15 mouse cellular contexts compared by ENCODE assay signal in the genomic region with DNA sequence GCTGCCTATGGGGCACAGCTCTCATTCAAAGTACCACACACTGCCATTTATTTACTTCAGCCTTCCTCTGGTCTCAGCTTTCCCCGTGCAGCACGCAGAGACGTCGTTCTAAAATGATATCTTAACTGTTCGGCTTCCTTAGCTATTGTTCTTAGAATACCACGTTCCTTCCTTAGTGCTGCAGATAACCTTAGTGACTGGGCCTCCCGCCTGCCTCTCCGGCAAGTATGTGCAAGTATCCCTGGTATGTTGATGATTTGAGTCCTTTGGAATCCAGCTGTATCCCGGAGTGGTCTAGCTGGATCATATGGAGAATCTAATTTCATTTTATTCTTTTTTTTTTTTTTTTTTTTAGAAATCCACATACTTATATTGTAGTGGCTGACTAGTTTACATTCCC. TPM values are rescaled to one million over a fixed set of nuclear protein-coding genes. Genes with fewer than 3 reads are reported as not detected.
DNase-seq lines count a peak whose midpoint lies in the region; ATAC-seq and TF ChIP-seq lines count a peak whose summit lies in the region.
"Had no signal": no experiment of that assay in that cellular context is flagged by ENCODE, and none has a peak within 500 bp of the region (broad histone marks: within the 10 kb centered on the region; RNA-seq: fewer than 3 reads in every experiment).

No protein-coding gene starts in this region.

- no peak overlapping the region for H3K4me3 ChIP-seq in heart, embryonic 11.5 days (ENCODE audit: low read depth, low read length)
- no peak overlapping the region for H3K4me3 ChIP-seq in liver, postnatal 0 days (ENCODE audit: low read depth, low read length)
- H3K4me3 ChIP-seq in lung, adult 2 months (replicated peaks; ENCODE audit: extremely low read depth, low read depth, low read length) = no peak overlapping the region
- H3K4me3 ChIP-seq in stomach, postnatal 0 days (ENCODE audit: low read depth, low read length) = no peak overlapping the region
- no peak overlapping the region for H3K4me3 ChIP-seq in hindbrain, postnatal 0 days (ENCODE audit: low read length)
- H3K4me3 ChIP-seq: forebrain, embryonic 15.5 days; left cerebral cortex, adult 2 months; liver, embryonic 15.5 days had no signal

- no peaks in the 10 kb centered on the region for H3K27me3 ChIP-seq in heart, embryonic 11.5 days (ENCODE audit: control insufficient read depth, insufficient read depth, low read length)
- H3K27me3 ChIP-seq in liver, postnatal 0 days (ENCODE audit: insufficient read depth, low read length) = no peaks in the 10 kb centered on the region
- H3K27me3 ChIP-seq in stomach, postnatal 0 days (ENCODE audit: control insufficient read depth, insufficient read depth, low read length) = no peaks in the 10 kb centered on the region
- H3K27me3 ChIP-seq in hindbrain, postnatal 0 days (ENCODE audit: insufficient read depth, low read length) = no peaks in the 10 kb centered on the region
- H3K27me3 ChIP-seq: forebrain, embryonic 15.5 days; liver, embryonic 15.5 days had no signal

- no peak for DNase-seq in heart, adult 9 months (ENCODE audit: low spot score in 2 of 2)
- peak; percentile 10 for DNase-seq in liver
- no peak for DNase-seq in liver, postnatal 0 days
- peak; percentile 13 for DNase-seq in lung, adult 2 months
- DNase-seq in stomach, postnatal 0 days (ENCODE audit: low spot score) = no peak
- DNase-seq in hindbrain, postnatal 0 days (ENCODE audit: low spot score) = no peak
- no peak for DNase-seq in layer of hippocampus, adult 18-20 months (ENCODE audit: low spot score in 2 of 2)
- DNase-seq: adrenal gland, postnatal 36 days; cerebellum, adult 11 months; kidney, adult 8-10 months; thymus, adult 18-20 months had no signal

- peak overlapping the region; percentile 74 for H3K27ac ChIP-seq in heart, embryonic 11.5 days (ENCODE audit: low read depth, low read length)
- no peak overlapping the region for H3K27ac ChIP-seq in liver, postnatal 0 days (ENCODE audit: low read depth)
- no peak overlapping the region for H3K27ac ChIP-seq in stomach, postnatal 0 days (replicated peaks)
- H3K27ac ChIP-seq in hindbrain, postnatal 0 days = no peak overlapping the region
- H3K27ac ChIP-seq: forebrain, embryonic 15.5 days; left cerebral cortex, adult 2 months; liver, embryonic 15.5 days had no signal

- no peak for TF ChIP-seq POLR2A in lung, adult 2 months (IDR thresholded peaks at IDR 0.05; ENCODE audit: borderline replicate concordance, extremely low read depth, low read depth, low read length)

- TF ChIP-seq EP300 in liver, postnatal 0 days (IDR thresholded peaks at IDR 0.05; ENCODE audit: low read depth) = no peak
- TF ChIP-seq EP300 in stomach, postnatal 0 days (optimal IDR thresholded peaks at IDR 0.05) = no peak

- H3K4me1 ChIP-seq in heart, embryonic 11.5 days (ENCODE audit: control insufficient read depth, insufficient read depth, low read length) = peaks cover 3% of the 10 kb centered on the region; the same call in 1 of the 2 replicates
- H3K4me1 ChIP-seq in liver, postnatal 0 days (ENCODE audit: insufficient read depth) = no peaks in the 10 kb centered on the region
- H3K4me1 ChIP-seq in lung, adult 2 months (ENCODE audit: control insufficient read depth, insufficient read depth, low read length) = no peaks in the 10 kb centered on the region
- H3K4me1 ChIP-seq in stomach, postnatal 0 days (replicated peaks; ENCODE audit: control insufficient read depth, insufficient read depth) = no peaks in the 10 kb centered on the region
- no peaks in the 10 kb centered on the region for H3K4me1 ChIP-seq in hindbrain, postnatal 0 days (ENCODE audit: insufficient read depth, low read length)
- H3K4me1 ChIP-seq: forebrain, embryonic 15.5 days had no signal

- TF ChIP-seq CTCF in liver, postnatal 0 days (IDR thresholded peaks at IDR 0.05; ENCODE audit: low read depth) = no peak
- no peak for TF ChIP-seq CTCF in lung, adult 2 months (IDR thresholded peaks at IDR 0.05; ENCODE audit: insufficient read depth, low read length)
- 0 out of 2 replicates have a peak, but pooled peaks have one; percentile 6 for TF ChIP-seq CTCF in stomach, postnatal 0 days (IDR thresholded peaks at IDR 0.05; ENCODE audit: low read depth)
- no peak for TF ChIP-seq CTCF in hindbrain, postnatal 0 days (IDR thresholded peaks at IDR 0.05; ENCODE audit: low read depth)

- no peaks in the 10 kb centered on the region for H3K9me3 ChIP-seq in heart, embryonic 11.5 days (replicated peaks; ENCODE audit: control insufficient read depth, low read length)
- H3K9me3 ChIP-seq in liver, postnatal 0 days (ENCODE audit: low read length) = no peaks in the 10 kb centered on the region
- H3K9me3 ChIP-seq in stomach, postnatal 0 days (ENCODE audit: control insufficient read depth, low read length) = no peaks in the 10 kb centered on the region
- no peaks in the 10 kb centered on the region for H3K9me3 ChIP-seq in hindbrain, postnatal 0 days (ENCODE audit: low read length)
- H3K9me3 ChIP-seq: forebrain, embryonic 15.5 days; liver, embryonic 15.5 days had no signal

- no peak overlapping the region for H3K9ac ChIP-seq in heart, embryonic 11.5 days (ENCODE audit: low read depth, low read length)
- H3K9ac ChIP-seq in liver, postnatal 0 days (replicated peaks) = no peak overlapping the region
- H3K9ac ChIP-seq in stomach, postnatal 0 days (ENCODE audit: low read length) = no peak overlapping the region
- no peak overlapping the region for H3K9ac ChIP-seq in hindbrain, postnatal 0 days (replicated peaks; ENCODE audit: low read length)
- H3K9ac ChIP-seq: forebrain, embryonic 15.5 days; liver, embryonic 15.5 days had no signal

- 22% methylated on average over 9 of the region's 9 CpGs for WGBS in heart, embryonic 11.5 days (ENCODE audit: insufficient replicate concordance)
- 53% methylated on average over 9 of the region's 9 CpGs for WGBS in liver, postnatal 0 days (ENCODE audit: insufficient replicate concordance)
- WGBS in lung, adult 2 months = 44% methylated on average over 9 of the region's 9 CpGs
- WGBS in stomach, postnatal 0 days = 26% methylated on average over 9 of the region's 9 CpGs
- 70% methylated on average over 9 of the region's 9 CpGs for WGBS in hindbrain, postnatal 0 days

- no peak for ATAC-seq in heart, embryonic 11.5 days (replicated peaks; ENCODE audit: insufficient number of reproducible peaks, low FRiP score, low TSS enrichment)
- ATAC-seq in liver, postnatal 0 days = no peak
- no peak; the same call in 1 of the 2 replicates for ATAC-seq in stomach, postnatal 0 days (ENCODE audit: low FRiP score, low TSS enrichment)
- ATAC-seq in hindbrain, postnatal 0 days = no peak
- ATAC-seq: forebrain, embryonic 15.5 days had no signal

- no peaks in the 10 kb centered on the region for H3K36me3 ChIP-seq in heart, embryonic 11.5 days (ENCODE audit: control insufficient read depth, insufficient read depth, low read length)
- no peaks in the 10 kb centered on the region for H3K36me3 ChIP-seq in liver, postnatal 0 days (replicated peaks; ENCODE audit: insufficient read depth, low read length)
- H3K36me3 ChIP-seq in stomach, postnatal 0 days (ENCODE audit: control insufficient read depth, insufficient read depth, low read length) = no peaks in the 10 kb centered on the region
- H3K36me3 ChIP-seq in hindbrain, postnatal 0 days (ENCODE audit: insufficient read depth, low read length) = no peaks in the 10 kb centered on the region
- H3K36me3 ChIP-seq: forebrain, embryonic 15.5 days; liver, embryonic 15.5 days had no signal

- H3K4me2 ChIP-seq in heart, embryonic 11.5 days = peak overlapping the region; percentile 2; the same call in 1 of the 2 replicates
- H3K4me2 ChIP-seq in liver, postnatal 0 days (ENCODE audit: low read depth, low read length) = no peak overlapping the region
- no peak overlapping the region for H3K4me2 ChIP-seq in stomach, postnatal 0 days (replicated peaks; ENCODE audit: low read depth)
- H3K4me2 ChIP-seq in hindbrain, postnatal 0 days (ENCODE audit: low read depth, low read length) = no peak overlapping the region
- H3K4me2 ChIP-seq: forebrain, embryonic 15.5 days; liver, embryonic 15.5 days had no signal

RNA-seq across cellular contexts. Expression of gene Stag2, which starts 9.2 kb away (rescaled TPM):
- polyA plus RNA-seq in heart, embryonic 11.5 days (2014; fragmentation: Nextera tagmentation; extraction: Ambion mirVana) = 44.3 and 47.9 TPM in 2 replicates
- polyA plus RNA-seq in liver, postnatal 0 days (2015; fragmentation: Nextera tagmentation; extraction: Ambion mirVana) = 14.2 and 16.9 TPM in 2 replicates
- polyA plus RNA-seq in lung, adult 2 months (2012; rRNA removed) = 6.9 and 12.2 TPM in 2 replicates
- 14.3 and 14.6 TPM in 2 replicates for polyA plus RNA-seq in stomach, postnatal 0 days (2015; fragmentation: Nextera tagmentation; extraction: Ambion mirVana)
- total RNA-seq in hindbrain, postnatal 0 days (2014; rRNA removed) = 35.7 and 55.3 TPM in 2 replicates
- 14.5 and 16.8 TPM in 2 replicates for polyA plus RNA-seq in hindbrain, postnatal 0 days (2015; fragmentation: Nextera tagmentation; extraction: Ambion mirVana)
- total RNA-seq in layer of hippocampus, adult 18-20 months (2021) = 10 to 100 TPM; 55.2 to 55.3 TPM

Comparison
In these comparisons a context has a peak if more than half of its experiments do, and no peak if none do; other contexts are left out.
1. DNase-seq: peak in liver (single experiment) and lung, adult 2 months (single experiment); none in heart, adult 9 months (0 of 2), liver, postnatal 0 days (single experiment), stomach, postnatal 0 days (single experiment), hindbrain, postnatal 0 days (single experiment) and layer of hippocampus, adult 18-20 months (0 of 2).